Mouse (Mus musculus) liver, embryonic 12.5 days (tissue): ENCODE results near the gene Serinc1. TPM values are rescaled to one million over a fixed set of nuclear protein-coding genes. Genes with fewer than 3 reads are reported as not detected.
A peak's percentile ranks its signal among the peaks of the same experiment; 100 is the strongest.

Experiments used
- ATAC-seq: fragments of 200-750 bp; cut with Nextera tagmentation; 2 replicates; pipeline ENCODE4 v1.8.0; 2017; ENCODE audit warnings: moderate number of reproducible peaks, mild to moderate bottlenecking, moderate library complexity
- H3K27ac ChIP-seq: fragments of 300-500 bp; sonication (generic); 2 replicates; pipeline ENCODE4 v1.5.1; 2016; ENCODE audit warnings: mild to moderate bottlenecking
- H3K27me3 ChIP-seq: fragments of 300-500 bp; sonication (generic); replicated peaks from 2 replicates; pipeline ENCODE4 v1.6.1; 2016; ENCODE audit warnings: mild to moderate bottlenecking, moderate library complexity
- H3K36me3 ChIP-seq: fragments of 300-500 bp; sonication (generic); 2 replicates; pipeline ENCODE4 v1.6.1; 2016; ENCODE audit warnings: mild to moderate bottlenecking, moderate library complexity
- H3K4me1 ChIP-seq: fragments of 300-500 bp; sonication (generic); 2 replicates; pipeline ENCODE4 v1.6.1; 2016
- H3K4me2 ChIP-seq: fragments of 300-500 bp; sonication (generic); 2 replicates; pipeline ENCODE4 v1.6.1; 2016; ENCODE audit warnings: mild to moderate bottlenecking, moderate library complexity
- H3K4me3 ChIP-seq: fragments of 300-500 bp; sonication (generic); 2 replicates; pipeline ENCODE4 v1.5.1; 2016; ENCODE audit warnings: mild to moderate bottlenecking, moderate library complexity
- H3K9ac ChIP-seq: fragments of 300-500 bp; sonication (generic); 2 replicates; pipeline ENCODE4 v1.6.1; 2016; ENCODE audit warnings: mild to moderate bottlenecking, moderate library complexity
- H3K9me3 ChIP-seq: fragments of 300-500 bp; sonication (generic); replicated peaks from 2 replicates; pipeline ENCODE4 v1.6.1; 2016; ENCODE audit warnings: mild to moderate bottlenecking, moderate library complexity
- WGBS: fragments of 180-500 bp; shearing (Covaris S2); methylation state at CpG from one replicate; pipeline ENCODE4 v1.1.7; 2016; ENCODE audit not compliant: insufficient replicate concordance; 5-methylcytosine and 5-hydroxymethylcytosine counted together
- polyA plus RNA-seq: library from polyadenylated mRNA; unstranded; fragments of >200 nt; fragmentation: Nextera tagmentation; extraction: Ambion mirVana; gene quantifications from 2 replicates; pipeline ENCODE4 v1.2.1, GENCODE M21; 2016

The Serinc1 gene
- polyA plus RNA-seq, 1 experiment from 2014 or later = 75.5 TPM

DNA sequence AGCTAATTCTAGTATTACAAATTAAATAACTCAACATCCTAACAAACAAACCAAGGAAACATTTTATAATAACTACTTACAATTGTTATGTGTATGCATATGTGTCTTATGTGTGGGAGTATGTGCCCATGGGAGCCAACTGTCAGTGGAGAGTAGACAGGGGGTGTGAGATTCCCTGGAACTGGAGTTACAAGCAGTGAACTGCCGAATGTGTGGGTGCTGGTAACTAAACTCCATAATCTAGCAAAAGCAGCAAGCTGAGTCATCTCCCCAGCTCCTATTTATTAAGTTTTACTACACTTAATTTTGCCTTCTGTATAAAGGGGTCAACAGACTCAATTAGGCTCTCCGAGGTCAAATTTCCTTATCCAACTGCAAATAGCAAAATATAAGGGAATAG is 1.3 kb downstream of the Serinc1 start:
- H3K4me2 ChIP-seq = peak overlapping the region; percentile 66
- peak overlapping the region; percentile 88 for H3K4me3 ChIP-seq
- H3K4me1 ChIP-seq = peaks cover 32% of the 10 kb centered on the region
- WGBS = 37% methylated on average over 2 of the region's 2 CpGs
- H3K9ac ChIP-seq = peak overlapping the region; percentile 91
- H3K36me3 ChIP-seq = peaks cover 22% of the 10 kb centered on the region
- no peaks in the 10 kb centered on the region for H3K9me3 ChIP-seq
- peak overlapping the region; percentile 97; the same call in 1 of the 2 replicates for H3K27ac ChIP-seq
- H3K27me3 ChIP-seq = no peaks in the 10 kb centered on the region
- peak; percentile 27; the same call in 1 of the 2 replicates for ATAC-seq

DNA sequence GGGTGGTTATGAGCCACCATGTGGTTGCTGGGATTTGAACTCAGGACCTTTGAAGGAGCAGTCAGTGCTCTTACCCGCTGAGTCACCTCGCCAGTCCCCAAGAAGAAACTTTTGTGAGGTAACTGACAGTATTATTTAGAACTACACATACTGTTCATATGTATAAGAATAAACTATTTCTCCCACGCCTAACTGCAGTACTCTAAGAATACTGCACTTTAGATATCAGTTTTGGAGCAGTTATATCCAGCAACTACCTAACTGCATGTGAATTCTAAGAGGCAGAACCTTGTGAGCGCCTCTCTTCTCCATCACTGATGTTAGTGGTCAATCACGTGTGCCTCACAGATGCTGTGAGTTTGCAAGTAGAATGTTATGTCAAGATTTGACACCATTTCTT is 5.9 kb downstream of the Serinc1 start:
- H3K9me3 ChIP-seq = no peaks in the 10 kb centered on the region
- H3K36me3 ChIP-seq = peaks cover 56% of the 10 kb centered on the region
- 81% methylated on average over 5 of the region's 5 CpGs for WGBS
- no peak overlapping the region for H3K4me3 ChIP-seq
- peaks cover 28% of the 10 kb centered on the region for H3K4me1 ChIP-seq
- no peak overlapping the region for H3K9ac ChIP-seq
- no peaks in the 10 kb centered on the region for H3K27me3 ChIP-seq
- no peak overlapping the region for H3K4me2 ChIP-seq
- no peak overlapping the region for H3K27ac ChIP-seq
- no peak for ATAC-seq

DNA sequence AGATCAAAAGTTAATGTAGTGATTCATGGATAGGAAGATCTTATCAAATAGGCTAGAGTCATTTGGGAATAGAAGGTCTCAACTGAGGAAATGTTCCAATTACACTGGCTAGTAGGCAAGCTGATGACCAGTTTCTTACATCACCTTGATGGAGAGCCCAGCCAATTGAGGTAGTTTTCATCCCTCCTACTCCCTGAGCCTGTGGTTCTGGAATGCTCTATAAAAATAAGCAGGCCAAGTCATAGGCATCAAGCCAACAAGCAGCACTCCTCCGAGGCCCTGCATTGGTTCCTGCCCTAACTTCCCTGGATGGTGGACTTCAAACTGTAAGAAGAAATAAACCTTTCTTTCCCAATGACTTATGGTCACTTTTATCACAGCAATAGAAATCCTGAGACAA is 17.1 kb downstream of the Serinc1 start:
- WGBS = 76% methylated on average over 1 of the region's 1 CpGs
- H3K4me3 ChIP-seq = no peak overlapping the region
- H3K9ac ChIP-seq = no peak overlapping the region
- H3K9me3 ChIP-seq = no peaks in the 10 kb centered on the region
- no peak overlapping the region for H3K4me2 ChIP-seq
- H3K27ac ChIP-seq = no peak overlapping the region
- no peaks in the 10 kb centered on the region for H3K4me1 ChIP-seq
- no peak for ATAC-seq
- peaks cover 79% of the 10 kb centered on the region for H3K36me3 ChIP-seq
- H3K27me3 ChIP-seq = no peaks in the 10 kb centered on the region

DNA sequence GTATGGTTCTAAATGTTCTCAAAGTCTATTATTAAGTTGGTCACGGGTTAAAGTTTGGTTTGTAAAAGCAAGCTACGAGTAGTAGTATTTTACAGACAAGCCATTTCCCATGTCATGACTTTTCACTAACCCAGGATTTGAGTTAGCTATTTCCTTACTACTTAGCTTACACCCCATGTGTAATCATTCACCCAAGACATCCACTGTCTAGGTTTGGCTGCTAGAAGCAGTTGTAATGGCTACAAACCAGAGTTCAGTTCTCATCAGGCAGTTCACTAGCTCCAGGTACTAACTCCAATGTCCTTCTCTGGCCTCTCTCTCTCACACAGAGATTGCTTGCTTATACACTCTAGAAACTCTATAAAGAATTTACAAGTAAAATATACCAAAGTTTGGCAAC is 17.7 kb downstream of the Serinc1 start:
- H3K36me3 ChIP-seq = peaks cover 74% of the 10 kb centered on the region

DNA sequence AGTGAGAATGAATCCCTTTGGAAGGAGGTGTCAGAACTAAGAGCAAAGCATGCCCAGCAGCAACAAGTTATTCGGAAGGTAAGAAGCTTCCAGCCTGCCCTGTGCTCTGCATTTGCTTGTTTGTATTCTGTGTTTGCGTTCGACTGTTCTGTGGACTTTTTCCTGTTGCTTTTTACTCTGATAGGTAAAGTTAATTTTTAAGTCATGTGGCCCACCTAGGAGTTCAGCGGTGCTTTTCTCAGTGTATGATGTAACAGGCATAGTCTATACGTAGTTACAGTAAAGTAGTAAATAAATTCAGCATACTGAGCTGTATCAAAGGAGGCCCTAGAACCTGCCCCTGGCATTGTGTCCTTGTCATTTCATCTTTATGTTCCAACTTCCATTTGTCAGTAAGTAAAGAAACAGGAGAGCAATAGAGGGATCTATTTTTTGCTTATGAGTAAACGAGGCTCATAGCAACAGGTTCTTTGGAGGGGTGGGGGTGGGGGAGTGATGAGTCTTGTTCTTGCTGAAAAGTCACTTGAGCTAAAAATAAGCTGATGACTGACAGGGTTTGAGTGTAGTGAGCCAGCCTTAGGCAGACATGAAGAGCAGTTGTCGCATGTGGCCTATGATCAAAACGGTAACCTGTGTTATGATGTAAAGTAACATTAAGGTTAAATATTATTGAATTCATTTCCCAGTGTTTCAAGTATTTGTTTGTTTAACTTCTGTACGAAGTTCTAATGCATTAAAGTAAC is 32.7 kb downstream of the Serinc1 start:
- Histone ChIP-seq H3K9ac (no peak overlapping the region), H3K27ac (0 out of 2 replicates have a peak overlapping the region, but pooled peaks have one; percentile 40), H3K27me3 (no peaks in the 10 kb centered on the region), H3K9me3 (no peaks in the 10 kb centered on the region), H3K4me1 (no peaks in the 10 kb centered on the region), H3K4me3 (no peak overlapping the region), H3K4me2 (no peak overlapping the region), H3K36me3 (peaks cover 4% of the 10 kb centered on the region; the same call in 1 of the 2 replicates)
- WGBS = 64% methylated on average over 9 of the region's 9 CpGs
- peak; percentile 68 for ATAC-seq

More for the DNA sequence above, 17.7 kb downstream of the Serinc1 start:
- no peak overlapping the region for H3K9ac ChIP-seq
- 87% methylated on average over 2 of the region's 2 CpGs for WGBS
- no peaks in the 10 kb centered on the region for H3K9me3 ChIP-seq
- no peak overlapping the region for H3K4me2 ChIP-seq
- no peak overlapping the region for H3K27ac ChIP-seq
- no peak for ATAC-seq
- H3K4me3 ChIP-seq = no peak overlapping the region
- no peaks in the 10 kb centered on the region for H3K4me1 ChIP-seq
- no peaks in the 10 kb centered on the region for H3K27me3 ChIP-seq

DNA sequence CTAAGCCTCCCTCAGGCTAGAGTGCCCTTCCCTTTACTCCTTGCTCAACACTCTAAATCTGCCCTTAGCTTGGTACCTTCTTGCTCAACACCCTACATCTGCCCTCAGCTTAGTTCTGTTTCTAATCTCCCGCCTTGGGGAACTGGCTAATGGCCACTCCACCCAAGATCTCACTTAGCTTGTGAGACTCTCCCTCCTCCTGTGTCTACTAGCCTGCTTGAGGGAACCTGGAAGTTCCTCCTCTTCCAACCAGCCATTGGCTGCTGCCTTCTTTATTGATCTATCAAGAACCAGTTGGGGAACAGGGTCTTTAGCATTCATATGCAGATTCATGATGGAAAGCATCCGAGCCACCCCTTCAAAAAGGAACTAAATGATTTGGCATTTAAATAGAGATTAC is 40.3 kb downstream of the Serinc1 start:
- 58% methylated on average over 2 of the region's 2 CpGs for WGBS
- no peak for ATAC-seq
- H3K4me1 ChIP-seq = peaks cover 12% of the 10 kb centered on the region

DNA sequence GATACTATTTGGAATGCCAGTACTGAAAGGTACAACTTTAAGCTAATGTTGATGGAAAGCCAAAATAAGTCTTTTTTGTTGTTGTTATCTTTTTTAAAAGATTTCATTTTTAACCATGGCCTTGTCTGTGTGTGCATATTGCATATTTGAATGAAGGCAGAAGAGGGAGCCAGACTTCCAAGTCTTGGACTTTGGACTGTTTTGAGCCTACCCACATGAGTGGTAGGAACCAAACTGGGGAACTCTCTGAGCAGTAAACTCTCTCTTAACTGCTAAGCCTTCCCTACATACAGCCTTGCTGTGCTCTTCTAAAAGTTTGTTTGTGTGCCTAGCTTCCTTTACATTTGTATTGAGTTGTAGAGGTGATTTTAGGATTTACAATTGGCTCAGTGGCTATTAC is 43.7 kb downstream of the Serinc1 start:
- H3K4me3 ChIP-seq = no peak overlapping the region
- no peak overlapping the region for H3K27ac ChIP-seq
- H3K9ac ChIP-seq = no peak overlapping the region
- no peak for ATAC-seq
- peaks cover 13% of the 10 kb centered on the region for H3K4me1 ChIP-seq
- H3K4me2 ChIP-seq = no peak overlapping the region; the same call in 1 of the 2 replicates
- no peaks in the 10 kb centered on the region for H3K27me3 ChIP-seq
- peaks cover 4% of the 10 kb centered on the region; the same call in 1 of the 2 replicates for H3K36me3 ChIP-seq
- H3K9me3 ChIP-seq = no peaks in the 10 kb centered on the region

More for the DNA sequence above, 40.3 kb downstream of the Serinc1 start:
- Histone ChIP-seq H3K4me2 (no peak overlapping the region), H3K9me3 (no peaks in the 10 kb centered on the region), H3K27ac (no peak overlapping the region), H3K36me3 (peaks cover 5% of the 10 kb centered on the region; the same call in 1 of the 2 replicates), H3K27me3 (no peaks in the 10 kb centered on the region), H3K9ac (no peak overlapping the region), H3K4me3 (no peak overlapping the region)

DNA sequence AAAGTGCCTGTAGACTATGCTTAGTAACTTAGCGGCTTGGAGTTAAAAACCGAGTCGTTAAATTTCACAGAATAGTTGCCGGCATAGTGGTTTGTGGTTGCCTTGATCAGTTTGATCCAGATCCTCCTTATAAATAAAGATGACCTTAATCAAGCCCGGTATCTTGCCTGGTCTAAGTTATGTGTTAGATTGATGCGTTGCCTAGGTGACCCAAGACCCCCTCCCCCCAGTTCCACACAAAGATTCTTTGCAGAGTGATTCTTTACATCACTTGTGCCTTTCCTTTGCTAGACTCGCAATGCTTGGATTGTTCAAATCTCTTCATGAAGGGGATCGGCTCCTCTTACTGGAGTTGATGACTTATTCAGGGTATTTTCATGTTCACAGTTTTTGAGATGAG is 45.1 kb downstream of the Serinc1 start:
- 7% methylated on average over 8 of the region's 8 CpGs for WGBS
- Histone ChIP-seq H3K9me3 (no peaks in the 10 kb centered on the region), H3K36me3 (no peaks in the 10 kb centered on the region), H3K4me1 (peaks cover 13% of the 10 kb centered on the region), H3K4me2 (peak overlapping the region; percentile 98), H3K4me3 (peak overlapping the region; percentile 79), H3K27me3 (no peaks in the 10 kb centered on the region), H3K9ac (peak overlapping the region; percentile 84), H3K27ac (no peak overlapping the region)
- ATAC-seq = no peak

DNA sequence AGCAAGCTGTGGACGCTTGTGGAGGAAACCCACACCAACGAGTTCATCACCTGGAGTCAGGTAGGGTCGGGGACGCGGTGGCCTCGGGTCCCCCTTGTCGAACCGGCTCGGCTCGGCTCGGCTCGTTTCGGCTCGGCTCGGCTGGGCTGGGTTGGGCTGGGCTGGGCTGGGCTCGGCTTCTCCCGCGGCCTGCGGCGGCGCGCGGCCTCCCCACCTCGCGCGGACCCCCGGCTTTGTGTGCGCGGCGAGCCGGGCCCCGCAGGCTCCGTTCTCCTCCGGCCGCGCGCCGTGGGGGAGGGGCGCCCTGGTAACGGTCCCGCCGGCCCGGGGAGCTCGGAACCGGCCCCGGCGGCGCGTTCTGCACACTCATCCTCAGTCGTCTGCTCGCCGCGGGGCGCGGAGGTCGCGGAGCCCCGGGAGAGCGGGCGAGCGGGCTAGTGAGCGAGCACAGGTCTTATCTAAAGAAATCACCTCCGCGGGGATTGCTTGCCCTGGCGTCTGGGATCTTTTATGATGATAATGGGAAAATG is 45.7 kb downstream of the Serinc1 start:
- Histone ChIP-seq H3K4me2 (peak overlapping the region; percentile 98), H3K4me3 (peak overlapping the region; percentile 79), H3K9me3 (no peaks in the 10 kb centered on the region), H3K9ac (peak overlapping the region; percentile 84), H3K27me3 (no peaks in the 10 kb centered on the region), H3K36me3 (no peaks in the 10 kb centered on the region), H3K27ac (peak overlapping the region; percentile 80), H3K4me1 (peaks cover 13% of the 10 kb centered on the region)
- WGBS = under 1% methylated on average over 64 of the region's 65 CpGs
- ATAC-seq = peak; percentile 70

DNA sequence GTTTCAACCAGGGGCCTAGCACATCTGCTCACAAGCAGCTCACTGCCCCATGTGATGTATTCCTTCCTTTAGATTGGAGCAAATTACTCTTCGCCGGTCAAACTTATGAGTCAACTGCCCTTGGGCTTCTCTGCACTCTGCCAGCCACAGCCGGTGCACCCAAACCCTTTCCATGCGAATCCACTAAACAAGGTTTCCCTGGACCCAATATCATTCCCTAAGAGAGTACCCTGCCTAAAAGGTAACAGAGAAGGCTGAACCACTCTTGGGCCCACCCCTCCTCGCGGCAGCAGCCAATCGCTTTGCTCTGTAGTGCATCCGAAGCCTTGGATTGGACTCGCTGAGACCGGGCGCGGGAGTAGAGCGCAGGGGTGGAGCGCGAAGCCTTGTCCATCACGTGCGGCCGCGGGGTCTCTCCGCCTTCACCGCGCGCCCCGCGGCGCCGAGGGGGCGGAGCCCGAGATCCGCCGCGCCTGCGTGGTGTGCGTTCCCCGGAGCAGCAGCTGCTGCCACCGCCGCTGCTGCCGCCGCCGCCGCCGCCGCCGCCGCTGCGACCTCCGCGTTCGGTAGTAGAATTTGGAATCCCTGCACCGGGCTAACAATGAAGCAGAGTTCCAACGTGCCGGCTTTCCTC is 46.3 kb downstream of the Serinc1 start, which contains the start of gene Hsf2:
Gene Hsf2, plus strand, starts transcription at position 478 of the 634 bp plus-strand sequence.
- WGBS = 2% methylated on average over 47 of the region's 52 CpGs
- Histone ChIP-seq H3K4me1 (peaks cover 13% of the 10 kb centered on the region), H3K27me3 (no peaks in the 10 kb centered on the region), H3K9ac (peak within 1 kb of the TSS; percentile 84), H3K4me3 (peak within 1 kb of the TSS; percentile 79), H3K9me3 (no peaks in the 10 kb centered on the region), H3K27ac (peak within 1 kb of the TSS; percentile 80), H3K36me3 (no peaks in the 10 kb centered on the region), H3K4me2 (peak within 1 kb of the TSS; percentile 98)
- ATAC-seq = peak; percentile 99

DNA sequence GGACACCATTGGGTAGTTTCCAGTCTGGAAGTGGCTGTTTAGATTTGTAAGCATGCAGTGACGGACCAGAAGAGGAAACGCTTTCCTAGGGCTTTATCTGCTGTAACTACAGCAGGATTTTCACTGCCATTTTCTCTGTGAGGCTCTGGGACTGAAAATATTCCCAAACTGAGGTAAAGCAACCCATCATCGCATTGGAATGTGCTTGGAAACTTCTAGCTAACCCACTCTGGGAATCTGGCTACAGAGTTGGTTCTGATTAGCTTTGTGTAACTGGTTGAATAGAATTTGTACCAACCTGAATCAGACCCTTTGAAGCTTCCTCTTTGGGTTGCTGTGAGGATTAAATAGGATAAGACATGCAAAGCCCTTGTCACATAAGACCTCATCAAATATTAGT is 47.6 kb downstream of the Serinc1 start:
- Histone ChIP-seq H3K27me3 (no peaks in the 10 kb centered on the region), H3K9me3 (no peaks in the 10 kb centered on the region), H3K4me1 (peaks cover 14% of the 10 kb centered on the region), H3K36me3 (no peaks in the 10 kb centered on the region), H3K27ac (no peak overlapping the region), H3K4me2 (no peak overlapping the region), H3K4me3 (no peak overlapping the region), H3K9ac (no peak overlapping the region)
- WGBS = 62% methylated on average over 3 of the region's 3 CpGs
- no peak for ATAC-seq

DNA sequence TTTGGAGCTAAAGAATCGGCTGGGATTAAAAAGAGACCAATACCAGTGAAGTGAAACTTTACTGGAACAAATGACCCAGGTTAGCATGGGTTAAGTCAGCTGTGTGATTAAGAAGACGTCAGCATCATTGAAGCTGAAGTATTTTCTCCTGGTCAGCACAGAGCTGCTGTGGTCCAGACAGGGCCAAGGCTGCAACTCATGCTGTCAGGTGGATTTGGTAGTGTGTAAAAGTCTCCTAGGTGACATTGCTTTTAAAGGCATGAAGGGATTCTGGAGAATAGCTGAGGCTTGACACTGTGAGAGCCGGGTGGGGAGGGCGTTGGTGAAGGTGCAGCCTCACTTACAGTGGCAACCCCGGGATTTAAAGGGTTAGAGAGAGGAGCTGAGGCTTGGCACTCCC is 50.6 kb downstream of the Serinc1 start:
- Histone ChIP-seq H3K36me3 (no peaks in the 10 kb centered on the region), H3K4me2 (no peak overlapping the region), H3K4me3 (no peak overlapping the region), H3K9me3 (no peaks in the 10 kb centered on the region), H3K9ac (no peak overlapping the region), H3K27me3 (no peaks in the 10 kb centered on the region), H3K4me1 (peaks cover 4% of the 10 kb centered on the region; the same call in 1 of the 2 replicates), H3K27ac (no peak overlapping the region)
- ATAC-seq = no peak
- WGBS = 44% methylated on average over 5 of the region's 5 CpGs
